Mouse (Mus musculus): ENCODE results near the gene Large2.

Gene Large2

GRCm38 (mm10) chr2:92327601-92328000, 47.1 kb downstream of the Large2 start:
- DNase-seq: no peak

- no peak for DNase-seq
Measured at GRCm38 (mm10) chr2:92326221-92326620, 48.4 kb downstream of the Large2 start.

GRCm38 (mm10) chr2:92325676-92326075, 49.0 kb downstream of the Large2 start:
- no peak for DNase-seq

- DNase-seq: peak in 1 of 2 experiments; percentile 25
Measured at GRCm38 (mm10) chr2:92322669-92323068, 52.0 kb downstream of the Large2 start.

GRCm38 (mm10) chr2:92317228-92317627, 57.4 kb downstream of the Large2 start:
- no peak for DNase-seq

GRCm38 (mm10) chr2:92316652-92317051, 58.0 kb downstream of the Large2 start:
- no peak for DNase-seq
